Mouse (Mus musculus): ENCODE results near the gene Nme9. TPM values are rescaled to one million over a fixed set of nuclear protein-coding genes. Genes with fewer than 3 reads are reported as not detected.

The Nme9 gene
- polyA plus RNA-seq, 1 experiment from 2014 or later: not detected

DNA sequence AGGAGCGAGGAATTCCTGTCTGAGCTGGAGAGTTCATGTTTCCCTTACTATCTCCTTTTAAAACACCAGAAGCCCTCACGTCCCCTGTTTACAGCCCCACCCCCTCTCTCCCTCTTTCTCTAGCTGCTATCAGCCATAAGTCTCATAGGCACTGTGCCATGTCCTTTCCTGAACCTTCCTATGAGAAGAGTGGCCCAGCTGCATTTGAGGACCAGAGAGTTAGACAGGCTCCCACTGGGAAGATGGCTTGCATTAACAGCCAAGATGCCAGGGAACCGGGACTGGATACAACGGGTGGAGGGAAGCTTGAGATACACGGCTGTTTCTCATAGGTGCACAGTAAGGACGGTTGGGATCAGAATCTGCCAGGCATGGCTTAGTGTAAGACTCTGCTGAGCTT, 13.6 kb downstream of the Nme9 start:
- 84% methylated on average over 6 of the region's 6 CpGs for WGBS
- no peak for ATAC-seq (ENCODE audit: low read depth)

DNA sequence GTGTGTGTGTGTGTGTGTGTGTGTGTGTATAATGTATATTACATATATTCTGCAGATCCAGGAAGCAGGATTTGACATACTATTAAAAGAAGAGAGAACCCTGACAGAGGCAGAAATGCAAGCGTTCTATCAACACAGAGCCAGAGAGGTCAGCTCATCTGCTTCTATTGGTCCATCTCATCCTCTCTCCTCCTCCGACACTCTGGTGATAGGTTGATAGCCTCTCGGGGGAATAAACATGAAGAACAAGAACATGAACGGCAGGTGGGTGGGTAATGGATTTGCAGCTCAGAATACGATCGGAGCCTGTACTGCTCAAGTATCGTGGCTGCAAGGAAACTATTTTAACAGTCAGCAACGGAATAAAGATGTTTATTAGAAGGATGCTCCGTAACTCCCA, 17.3 kb downstream of the Nme9 start:
- Histone ChIP-seq H3K36me3 (ENCODE audit: control insufficient read depth, insufficient read depth, low read length) (no peaks in the 10 kb centered on the region), H3K4me2 (ENCODE audit: low read depth, low read length) (no peak overlapping the region), H3K9ac (replicated peaks; ENCODE audit: low read depth, low read length) (no peak overlapping the region), H3K27ac (ENCODE audit: low read depth, low read length) (no peak overlapping the region), H3K4me3 (ENCODE audit: low read depth, low read length) (no peak overlapping the region), H3K9me3 (ENCODE audit: control insufficient read depth, low read length) (no peaks in the 10 kb centered on the region), H3K27me3 (ENCODE audit: control insufficient read depth, insufficient read depth, low read length) (no peaks in the 10 kb centered on the region), H3K4me1 (ENCODE audit: control insufficient read depth, insufficient read depth, low read length) (no peaks in the 10 kb centered on the region)
- ATAC-seq (ENCODE audit: low read depth): no peak
- 67% methylated on average over 9 of the region's 9 CpGs for WGBS

More for the DNA sequence above, 13.6 kb downstream of the Nme9 start:
- no peaks in the 10 kb centered on the region for H3K4me1 ChIP-seq (ENCODE audit: control insufficient read depth, insufficient read depth, low read length)
- no peaks in the 10 kb centered on the region for H3K27me3 ChIP-seq (ENCODE audit: control insufficient read depth, insufficient read depth, low read length)
- no peaks in the 10 kb centered on the region for H3K36me3 ChIP-seq (ENCODE audit: control insufficient read depth, insufficient read depth, low read length)
- no peaks in the 10 kb centered on the region for H3K9me3 ChIP-seq (ENCODE audit: control insufficient read depth, low read length)
- H3K9ac ChIP-seq (replicated peaks; ENCODE audit: low read depth, low read length): no peak overlapping the region
- H3K27ac ChIP-seq (ENCODE audit: low read depth, low read length): no peak overlapping the region
- no peak overlapping the region for H3K4me2 ChIP-seq (ENCODE audit: low read depth, low read length)
- no peak overlapping the region for H3K4me3 ChIP-seq (ENCODE audit: low read depth, low read length)

DNA sequence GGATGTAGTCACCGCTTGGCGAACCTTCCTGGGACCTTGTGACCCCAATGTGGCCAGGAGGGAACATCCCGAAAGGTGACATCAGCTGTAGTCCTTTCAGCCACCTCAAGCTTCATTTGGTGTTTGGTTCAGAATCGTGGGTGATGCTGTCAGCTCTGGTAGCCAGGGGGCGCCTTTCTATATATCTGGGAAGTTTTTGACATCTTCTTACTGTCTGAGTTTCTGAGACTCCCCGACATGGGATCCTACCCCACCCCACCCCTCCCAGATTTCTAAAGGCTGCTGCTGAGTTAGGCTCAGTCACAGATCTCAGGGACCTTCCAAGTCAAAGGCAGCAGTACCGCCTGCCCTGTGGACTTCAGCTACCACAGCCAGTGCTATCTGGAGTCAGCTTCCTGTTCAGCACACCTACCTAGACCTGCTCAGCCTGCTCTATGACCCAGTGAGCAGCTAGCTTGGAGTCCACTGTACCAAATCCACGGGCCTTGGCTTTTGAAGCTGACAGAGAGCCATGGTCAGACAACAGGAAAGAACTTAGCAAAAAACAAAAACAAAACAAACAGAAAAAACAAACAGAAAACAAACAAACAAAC, 18.5 kb downstream of the Nme9 start:
- H3K4me3 ChIP-seq (ENCODE audit: low read depth, low read length): no peak overlapping the region
- H3K4me1 ChIP-seq (ENCODE audit: control insufficient read depth, insufficient read depth, low read length): no peaks in the 10 kb centered on the region
- H3K9me3 ChIP-seq (ENCODE audit: control insufficient read depth, low read length): no peaks in the 10 kb centered on the region
- H3K27me3 ChIP-seq (ENCODE audit: control insufficient read depth, insufficient read depth, low read length): no peaks in the 10 kb centered on the region
- H3K27ac ChIP-seq (ENCODE audit: low read depth, low read length): no peak overlapping the region
- no peaks in the 10 kb centered on the region for H3K36me3 ChIP-seq (ENCODE audit: control insufficient read depth, insufficient read depth, low read length)
- 0 out of 2 replicates have a peak, but pooled peaks have one; percentile 28 for ATAC-seq (ENCODE audit: low read depth)
- H3K4me2 ChIP-seq (ENCODE audit: low read depth, low read length): no peak overlapping the region
- 72% methylated on average over 8 of the region's 8 CpGs for WGBS
- no peak overlapping the region for H3K9ac ChIP-seq (replicated peaks; ENCODE audit: low read depth, low read length)

DNA sequence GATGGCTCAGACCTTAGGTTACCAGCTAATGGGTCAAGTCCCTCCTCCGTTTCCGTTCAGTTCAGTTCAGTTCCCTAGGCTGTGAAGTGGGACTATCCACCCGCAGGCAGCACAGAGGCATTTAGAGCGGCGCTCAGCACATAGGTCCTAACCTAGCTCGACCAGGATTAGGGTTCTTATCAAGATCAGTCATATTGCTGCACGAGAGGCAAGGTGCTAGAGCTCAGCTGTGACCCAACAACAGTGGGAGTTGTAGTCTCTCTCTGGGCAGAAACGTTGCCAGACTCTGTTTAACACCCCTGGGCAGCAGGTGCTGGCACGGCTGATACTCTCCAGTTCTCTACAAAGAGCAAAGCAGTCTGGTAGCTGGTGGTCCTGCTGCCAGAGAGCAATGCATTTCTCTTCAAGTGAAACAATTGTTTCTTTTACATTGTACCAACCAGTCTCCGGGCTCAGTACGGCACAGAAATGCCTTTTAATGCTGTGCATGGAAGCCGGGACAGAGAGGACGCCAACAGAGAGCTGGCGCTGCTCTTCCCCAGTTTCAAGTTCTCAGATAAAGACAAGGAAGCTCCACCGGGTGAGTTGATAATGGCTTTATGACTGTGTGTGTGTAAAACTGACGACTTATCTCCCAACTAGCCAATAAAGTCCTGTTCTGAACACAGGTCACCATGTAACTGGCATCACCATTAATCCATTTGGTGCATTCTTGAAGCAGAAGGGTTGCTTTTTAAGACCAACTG, 19.2 kb downstream of the Nme9 start:
- H3K4me3 ChIP-seq (ENCODE audit: low read depth, low read length): no peak overlapping the region
- no peak overlapping the region for H3K4me2 ChIP-seq (ENCODE audit: low read depth, low read length)
- no peaks in the 10 kb centered on the region for H3K4me1 ChIP-seq (ENCODE audit: control insufficient read depth, insufficient read depth, low read length)
- no peak overlapping the region for H3K9ac ChIP-seq (replicated peaks; ENCODE audit: low read depth, low read length)
- WGBS: 47% methylated on average over 16 of the region's 16 CpGs
- no peak for ATAC-seq (ENCODE audit: low read depth)
- H3K27me3 ChIP-seq (ENCODE audit: control insufficient read depth, insufficient read depth, low read length): no peaks in the 10 kb centered on the region
- no peak overlapping the region for H3K27ac ChIP-seq (ENCODE audit: low read depth, low read length)
- no peaks in the 10 kb centered on the region; the same call in 1 of the 2 replicates for H3K36me3 ChIP-seq (ENCODE audit: control insufficient read depth, insufficient read depth, low read length)
- no peaks in the 10 kb centered on the region for H3K9me3 ChIP-seq (ENCODE audit: control insufficient read depth, low read length)

DNA sequence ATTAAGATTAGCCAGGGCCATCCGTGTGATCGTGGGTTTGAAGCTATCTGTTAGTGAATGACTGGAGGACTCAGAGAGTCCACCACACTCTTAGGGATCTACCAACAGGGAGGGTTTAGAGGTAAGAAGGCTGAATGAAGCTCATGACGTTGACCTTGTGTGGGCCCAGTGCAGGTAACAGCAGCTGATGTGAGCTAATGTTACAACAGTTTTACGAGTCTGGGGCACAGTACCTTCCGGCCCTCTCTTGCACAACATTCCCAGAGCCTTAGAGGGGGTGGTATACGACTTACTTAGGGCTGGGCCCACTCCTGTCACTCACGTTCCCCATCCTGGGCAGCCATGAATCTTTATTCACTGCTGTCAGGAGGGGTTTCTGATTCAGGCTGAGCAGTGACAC, 20.1 kb downstream of the Nme9 start:
- WGBS: 73% methylated on average over 7 of the region's 7 CpGs
- H3K27me3 ChIP-seq (ENCODE audit: control insufficient read depth, insufficient read depth, low read length): no peaks in the 10 kb centered on the region
- no peak overlapping the region for H3K4me3 ChIP-seq (ENCODE audit: low read depth, low read length)
- no peak for ATAC-seq (ENCODE audit: low read depth)
- H3K4me1 ChIP-seq (ENCODE audit: control insufficient read depth, insufficient read depth, low read length): no peaks in the 10 kb centered on the region
- no peak overlapping the region for H3K27ac ChIP-seq (ENCODE audit: low read depth, low read length)
- peaks cover 3% of the 10 kb centered on the region; the same call in 1 of the 2 replicates for H3K36me3 ChIP-seq (ENCODE audit: control insufficient read depth, insufficient read depth, low read length)
- no peak overlapping the region for H3K9ac ChIP-seq (replicated peaks; ENCODE audit: low read depth, low read length)
- no peaks in the 10 kb centered on the region for H3K9me3 ChIP-seq (ENCODE audit: control insufficient read depth, low read length)
- no peak overlapping the region for H3K4me2 ChIP-seq (ENCODE audit: low read depth, low read length)

DNA sequence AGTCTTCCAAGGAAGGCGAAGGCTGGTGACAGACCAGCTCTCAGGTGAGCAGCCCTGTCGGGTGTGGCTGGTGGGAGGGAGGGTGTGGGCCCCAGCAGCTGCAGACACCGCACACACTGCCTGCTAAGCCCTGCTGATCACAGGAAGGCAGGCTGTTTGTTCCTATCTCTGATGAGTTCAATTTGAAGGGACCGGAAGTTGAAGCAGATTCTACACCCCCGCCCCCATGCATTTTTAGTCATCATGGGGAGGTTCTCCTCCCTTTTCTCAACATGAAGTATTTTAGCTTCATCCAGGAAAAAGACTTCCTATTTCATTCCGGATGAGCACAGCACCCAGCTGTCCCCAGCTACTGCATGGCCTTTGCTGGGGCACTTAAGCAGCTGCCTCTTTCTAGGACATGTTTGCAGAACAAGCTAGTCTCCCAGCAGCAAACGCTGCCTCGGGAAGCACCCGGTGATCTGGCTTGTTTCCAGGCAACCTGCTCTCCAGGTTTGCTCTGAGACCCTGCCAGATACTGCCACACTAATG, 28.0 kb downstream of the Nme9 start:
- no peak overlapping the region for H3K4me3 ChIP-seq (ENCODE audit: low read depth, low read length)
- no peak overlapping the region for H3K9ac ChIP-seq (replicated peaks; ENCODE audit: low read depth, low read length)
- H3K4me2 ChIP-seq (ENCODE audit: low read depth, low read length): no peak overlapping the region
- no peaks in the 10 kb centered on the region for H3K4me1 ChIP-seq (ENCODE audit: control insufficient read depth, insufficient read depth, low read length)
- WGBS: 74% methylated on average over 9 of the region's 9 CpGs
- H3K27me3 ChIP-seq (ENCODE audit: control insufficient read depth, insufficient read depth, low read length): no peaks in the 10 kb centered on the region
- ATAC-seq (ENCODE audit: low read depth): no peak
- H3K36me3 ChIP-seq (ENCODE audit: control insufficient read depth, insufficient read depth, low read length): peaks cover 10% of the 10 kb centered on the region; the same call in 1 of the 2 replicates
- no peaks in the 10 kb centered on the region for H3K9me3 ChIP-seq (ENCODE audit: control insufficient read depth, low read length)
- H3K27ac ChIP-seq (ENCODE audit: low read depth, low read length): no peak overlapping the region

DNA sequence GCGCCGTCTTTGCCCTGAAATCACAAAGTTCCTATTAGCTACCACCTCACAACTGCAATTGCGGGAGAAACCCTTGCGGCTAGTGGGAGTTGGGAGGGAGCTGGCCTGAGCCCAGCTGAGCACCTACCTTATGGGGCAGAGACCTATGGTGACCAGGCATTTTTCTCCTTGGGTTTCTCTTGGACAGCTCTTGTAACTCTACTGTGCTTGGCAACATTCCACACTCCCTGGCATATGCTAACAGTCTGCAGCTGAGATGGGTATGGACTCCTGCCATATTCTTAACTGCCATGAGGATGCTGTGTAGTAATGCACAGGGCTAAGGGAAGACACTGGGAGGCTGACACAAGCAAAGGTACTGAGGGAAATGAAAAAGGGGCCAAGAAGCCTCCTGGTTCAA, 29.5 kb downstream of the Nme9 start:
- Histone ChIP-seq H3K4me1 (ENCODE audit: control insufficient read depth, insufficient read depth, low read length) (no peaks in the 10 kb centered on the region), H3K4me3 (ENCODE audit: low read depth, low read length) (no peak overlapping the region), H3K9me3 (ENCODE audit: control insufficient read depth, low read length) (no peaks in the 10 kb centered on the region), H3K9ac (replicated peaks; ENCODE audit: low read depth, low read length) (no peak overlapping the region), H3K27me3 (ENCODE audit: control insufficient read depth, insufficient read depth, low read length) (no peaks in the 10 kb centered on the region), H3K4me2 (ENCODE audit: low read depth, low read length) (no peak overlapping the region), H3K36me3 (ENCODE audit: control insufficient read depth, insufficient read depth, low read length) (peaks cover 11% of the 10 kb centered on the region), H3K27ac (ENCODE audit: low read depth, low read length) (no peak overlapping the region)
- ATAC-seq (ENCODE audit: low read depth): no peak
- 90% methylated on average over 4 of the region's 4 CpGs for WGBS

DNA sequence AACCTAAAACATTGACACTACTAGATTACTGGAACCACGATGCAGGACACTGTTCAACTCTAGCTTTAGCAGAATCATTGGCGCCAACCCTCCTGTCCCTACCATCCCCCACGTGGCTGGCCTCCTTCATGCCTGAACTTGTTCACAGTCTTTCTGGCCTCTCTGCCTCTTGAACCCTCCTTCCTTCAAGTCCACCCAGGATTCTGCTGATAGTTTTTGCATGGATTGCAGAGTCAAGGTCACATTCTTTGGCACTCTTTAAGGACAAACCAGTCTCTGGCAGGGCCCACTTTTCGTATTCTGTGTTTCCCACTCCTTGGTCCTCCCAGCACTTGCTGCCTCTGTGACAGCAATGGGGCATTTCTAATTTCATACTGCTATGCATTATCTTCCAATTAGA, 31.9 kb downstream of the Nme9 start:
- Histone ChIP-seq H3K27me3 (ENCODE audit: control insufficient read depth, insufficient read depth, low read length) (no peaks in the 10 kb centered on the region), H3K27ac (ENCODE audit: low read depth, low read length) (no peak overlapping the region), H3K9ac (replicated peaks; ENCODE audit: low read depth, low read length) (no peak overlapping the region), H3K9me3 (ENCODE audit: control insufficient read depth, low read length) (no peaks in the 10 kb centered on the region), H3K4me1 (ENCODE audit: control insufficient read depth, insufficient read depth, low read length) (no peaks in the 10 kb centered on the region), H3K36me3 (ENCODE audit: control insufficient read depth, insufficient read depth, low read length) (peaks cover 15% of the 10 kb centered on the region), H3K4me2 (ENCODE audit: low read depth, low read length) (no peak overlapping the region), H3K4me3 (ENCODE audit: low read depth, low read length) (no peak overlapping the region)
- no peak for ATAC-seq (ENCODE audit: low read depth)
- 89% methylated on average over 4 of the region's 4 CpGs for WGBS

DNA sequence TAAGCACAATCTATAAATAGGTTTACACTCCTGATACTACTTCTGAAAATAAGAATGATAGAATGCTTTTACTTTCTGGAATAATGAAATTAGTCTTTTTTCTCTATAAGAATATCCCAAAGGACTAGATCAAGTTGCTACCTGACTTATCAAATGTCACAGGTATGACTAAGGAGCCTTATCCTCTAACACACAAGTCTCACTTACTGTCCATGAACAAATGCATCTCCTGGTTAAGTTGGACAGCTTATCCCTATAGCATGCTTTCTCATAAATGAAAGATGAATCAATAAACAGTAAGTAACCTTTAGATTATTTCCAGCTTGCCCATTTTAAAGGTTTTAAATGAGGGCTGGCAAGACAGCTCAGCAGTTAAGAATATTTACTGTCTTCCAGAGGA, 33.4 kb downstream of the Nme9 start:
- Histone ChIP-seq H3K9ac (replicated peaks; ENCODE audit: low read depth, low read length) (no peak overlapping the region), H3K4me1 (ENCODE audit: control insufficient read depth, insufficient read depth, low read length) (no peaks in the 10 kb centered on the region), H3K4me3 (ENCODE audit: low read depth, low read length) (no peak overlapping the region), H3K27ac (ENCODE audit: low read depth, low read length) (no peak overlapping the region), H3K36me3 (ENCODE audit: control insufficient read depth, insufficient read depth, low read length) (peaks cover 18% of the 10 kb centered on the region), H3K4me2 (ENCODE audit: low read depth, low read length) (no peak overlapping the region), H3K27me3 (ENCODE audit: control insufficient read depth, insufficient read depth, low read length) (no peaks in the 10 kb centered on the region), H3K9me3 (ENCODE audit: control insufficient read depth, low read length) (no peaks in the 10 kb centered on the region)
- ATAC-seq (ENCODE audit: low read depth): no peak
